Mouse (Mus musculus) ovary, adult 18-20 months (tissue): ENCODE results near the gene Crnkl1.
"Not testable (repeated sequence)": the region's sequence is repeated elsewhere in the genome, so short reads cannot be mapped to it uniquely, and the experiment has no call there.

ENCODE experiments used
- DNase-seq: peaks from one replicate; pipeline ENCODE4 v3.0.0; 2022; ENCODE audit warnings: low spot score, mixed read lengths

Crnkl1 gene

DNA sequence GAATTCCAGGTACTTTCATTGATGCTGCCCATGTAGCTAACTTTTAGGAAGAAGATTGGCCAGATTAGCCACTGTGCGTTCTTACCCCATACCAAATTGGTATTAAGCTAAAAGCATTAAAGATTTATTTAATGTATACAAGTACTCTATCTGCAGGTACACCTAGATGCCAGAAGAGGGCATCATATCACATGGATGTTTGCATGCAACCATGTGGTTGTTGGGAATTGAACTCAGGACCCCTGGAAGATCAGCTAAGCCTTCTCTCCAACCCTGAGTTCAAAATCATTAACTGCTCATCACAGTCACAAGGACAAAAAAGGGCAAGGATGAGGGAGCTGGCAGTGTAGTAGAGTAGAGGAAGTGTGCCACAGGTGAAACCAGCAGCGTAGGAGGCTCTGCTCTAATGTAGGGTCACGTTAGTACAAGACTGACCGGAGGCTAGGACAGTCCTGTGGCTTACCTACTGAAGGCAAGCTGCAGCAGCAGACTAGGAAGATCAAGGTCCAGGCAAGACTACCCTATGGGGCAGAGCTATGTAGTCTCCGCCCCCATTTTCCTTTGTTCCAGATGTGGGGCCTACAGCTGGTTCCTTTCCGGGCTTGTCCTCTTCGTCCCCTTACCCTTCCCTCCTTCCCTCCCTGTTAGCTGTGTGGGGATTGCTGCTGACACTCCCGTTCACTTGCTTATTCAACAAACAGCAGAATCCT, 13.7 kb downstream of the Crnkl1 start:
- DNase-seq: no peak

DNA sequence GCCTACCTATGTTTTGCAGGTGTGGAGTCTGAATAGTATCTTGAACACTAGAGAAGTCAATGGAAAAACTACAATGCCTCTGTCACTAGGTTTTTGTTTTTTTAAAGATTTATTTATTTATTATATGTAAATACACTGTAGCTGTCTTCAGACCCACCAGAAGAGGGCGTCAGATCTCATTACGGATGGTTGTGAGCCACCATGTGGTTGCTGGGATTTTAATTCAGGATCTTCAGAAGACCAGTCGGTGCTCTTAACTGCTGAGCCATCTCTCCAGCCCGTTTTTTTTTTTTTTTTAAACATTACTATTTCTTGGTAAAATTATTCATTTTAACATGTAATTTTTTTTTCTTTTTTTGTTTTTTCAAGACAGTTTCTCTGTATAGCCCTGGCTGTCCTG, 28.9 kb downstream of the Crnkl1 start:
- not testable (repeated sequence) for DNase-seq

DNA sequence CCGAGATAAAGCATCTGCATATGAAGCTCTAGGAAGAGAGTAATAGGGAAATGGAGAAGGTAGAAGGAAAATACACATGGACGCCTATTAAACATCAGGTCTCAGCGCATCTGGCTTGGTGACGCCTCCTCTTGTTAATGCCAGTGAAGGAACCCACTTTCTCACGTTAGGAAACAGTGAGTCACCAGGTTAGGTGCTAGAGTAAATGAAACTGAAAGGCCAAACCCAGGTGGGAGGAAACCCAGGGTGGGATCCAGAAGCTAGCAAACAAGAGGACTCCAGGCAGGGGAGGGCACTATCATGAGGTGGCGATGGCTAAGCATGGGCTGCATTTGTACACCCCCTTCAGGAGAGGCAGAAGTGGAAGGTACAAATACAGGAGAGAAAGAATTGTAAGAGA, 29.7 kb downstream of the Crnkl1 start:
- no peak for DNase-seq

DNA sequence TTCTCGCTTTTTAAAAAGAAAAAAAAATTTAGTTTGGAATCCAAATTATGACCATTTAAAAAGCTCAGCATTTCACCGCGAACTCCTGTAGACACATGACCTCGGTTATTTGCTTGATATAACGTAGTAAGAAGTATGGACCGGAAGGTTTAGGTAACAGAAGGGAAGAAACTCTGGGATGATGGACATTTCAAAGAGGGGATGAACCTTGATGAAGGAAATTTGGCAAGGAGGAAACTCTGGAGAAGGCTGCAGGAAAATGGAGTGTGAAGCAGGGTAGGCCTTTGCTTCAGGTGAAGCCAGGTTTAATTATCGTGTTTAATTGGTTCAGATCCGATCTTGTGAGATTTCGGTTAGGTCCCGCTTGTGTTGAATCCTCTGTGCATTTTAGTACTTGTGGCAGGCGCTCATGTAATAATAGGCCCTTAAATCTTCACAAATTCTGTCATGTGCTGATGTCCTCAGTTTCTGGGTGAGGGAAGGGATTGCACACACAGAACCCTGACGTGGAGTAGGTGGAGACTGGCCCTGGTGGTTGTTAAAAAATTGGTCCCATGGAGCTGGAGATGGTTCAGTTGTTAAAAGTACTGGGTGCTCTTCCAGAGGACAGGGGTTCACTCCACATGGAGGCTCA, 30.7 kb downstream of the Crnkl1 start:
- no peak for DNase-seq

DNA sequence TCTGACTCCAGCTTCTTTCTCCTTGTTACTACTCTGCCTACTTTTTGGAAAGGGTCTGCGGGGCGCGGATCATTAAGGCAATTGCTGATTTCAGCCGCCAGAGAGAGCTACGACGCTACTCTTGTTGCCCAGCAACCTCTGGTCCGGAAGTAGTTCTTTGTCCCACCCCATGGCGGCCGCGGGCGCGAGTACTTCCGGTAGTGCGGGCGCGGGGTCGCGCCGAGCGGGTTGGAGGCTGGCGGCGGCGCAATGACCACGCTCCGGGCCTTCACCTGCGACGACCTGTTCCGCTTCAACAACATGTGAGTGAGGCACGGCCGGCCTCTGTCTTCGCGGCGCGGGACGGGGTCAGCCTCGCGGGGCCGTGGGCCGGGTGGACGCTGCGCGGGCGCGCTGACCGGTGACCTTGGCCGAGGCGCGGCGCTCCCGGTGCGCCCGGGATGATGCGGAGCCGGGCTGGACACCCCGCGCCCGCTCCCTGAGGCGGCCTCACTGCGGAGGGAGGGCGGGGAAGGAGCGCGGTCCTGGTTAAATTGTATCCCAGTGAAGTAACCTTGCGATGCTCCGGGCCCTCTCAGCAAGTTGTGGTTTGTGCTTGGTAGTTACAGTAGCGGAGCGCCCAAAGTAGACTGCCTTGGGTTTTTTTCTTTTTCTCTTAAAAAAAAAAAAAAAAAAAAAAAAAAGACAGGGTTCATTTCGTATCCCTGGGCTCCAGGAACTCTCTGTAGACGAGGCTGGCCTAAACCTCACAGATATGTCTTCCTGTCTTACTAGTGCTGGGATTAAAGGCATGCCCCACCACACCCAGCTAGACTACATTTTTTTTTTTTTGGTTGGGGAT, 31.5 kb downstream of the Crnkl1 start:
- DNase-seq: peak; percentile 81

DNA sequence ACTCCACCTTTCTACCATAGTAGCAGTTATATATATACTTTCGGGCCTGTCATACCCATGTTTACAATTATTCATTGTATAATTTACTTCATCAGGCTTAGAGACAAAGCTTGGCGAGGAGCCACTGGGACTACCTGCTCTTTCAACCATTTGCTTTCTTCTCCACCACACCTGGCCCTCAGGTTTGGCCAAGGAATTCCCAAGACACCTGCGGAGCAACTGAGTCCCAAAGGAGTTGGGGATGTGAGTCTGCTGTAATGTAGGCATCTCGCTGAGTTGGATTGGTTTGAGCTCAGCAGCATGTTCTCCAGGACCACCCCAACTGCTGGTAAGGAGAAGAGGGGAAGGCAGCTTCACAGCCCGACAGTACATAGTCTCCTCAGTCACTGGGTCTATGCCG, 33.0 kb downstream of the Crnkl1 start, which contains the start of gene Naa20:
Naa20 (plus strand) TSS at position 239 of the 400 bp plus-strand sequence.
- no peak for DNase-seq

DNA sequence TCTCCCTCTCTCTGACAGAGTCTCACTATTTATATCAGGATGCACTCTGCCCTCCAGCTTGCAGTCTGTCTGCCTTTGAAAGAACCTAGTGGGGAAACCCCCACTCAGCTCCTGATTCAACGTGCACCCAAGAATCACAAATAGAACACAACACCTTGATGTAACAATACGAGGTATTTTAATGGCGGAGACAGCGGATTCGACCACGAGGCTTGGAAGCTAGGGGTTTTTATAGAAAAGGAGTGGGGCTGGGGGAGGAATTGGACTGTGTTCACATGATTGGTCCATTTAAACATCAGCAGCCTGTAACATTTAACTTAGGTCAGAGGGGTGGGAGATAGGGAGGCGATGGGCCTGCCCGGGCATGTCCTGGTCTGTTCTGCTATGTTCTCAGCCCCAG, 34.5 kb downstream of the Crnkl1 start:
- DNase-seq: not testable (repeated sequence)

DNA sequence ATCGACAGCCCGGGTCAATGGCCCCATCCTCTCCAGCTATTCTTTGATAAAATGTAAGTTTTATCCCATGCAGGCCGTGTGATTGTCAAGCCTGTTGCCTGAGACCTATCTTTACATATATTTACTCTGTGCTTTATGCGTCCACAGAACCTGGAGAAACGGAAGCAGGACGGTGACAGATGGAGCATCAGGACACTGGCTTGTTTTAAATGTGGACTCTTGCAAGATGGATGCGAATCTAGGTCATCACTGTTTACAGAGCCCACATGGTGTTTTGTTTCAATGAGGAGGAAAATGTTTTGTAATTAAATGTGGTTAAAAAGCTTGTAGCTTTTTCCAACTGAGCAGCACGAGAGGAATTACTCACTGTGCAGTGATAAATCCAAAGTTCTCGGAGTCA, 36.7 kb downstream of the Crnkl1 start:
- no peak for DNase-seq

DNA sequence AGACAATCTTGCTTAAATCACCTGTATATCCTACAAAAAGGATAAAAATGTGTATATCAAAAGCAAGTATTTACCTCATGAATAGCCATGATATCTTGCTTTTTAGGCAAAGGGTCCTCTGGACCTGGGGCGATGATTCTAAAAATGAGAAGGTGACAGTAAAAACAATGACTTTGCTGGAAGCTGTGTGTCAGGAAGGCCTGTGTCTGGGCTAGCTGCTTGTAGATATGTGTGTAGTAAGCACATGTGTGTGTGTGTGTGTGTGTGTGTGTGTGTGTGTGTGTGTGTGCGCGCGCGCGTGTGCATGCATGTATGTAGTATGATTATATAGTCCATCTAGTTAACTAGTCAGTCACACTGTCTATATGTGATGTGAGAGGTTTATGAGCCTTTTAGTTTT, 41.1 kb downstream of the Crnkl1 start:
- DNase-seq: no peak

DNA sequence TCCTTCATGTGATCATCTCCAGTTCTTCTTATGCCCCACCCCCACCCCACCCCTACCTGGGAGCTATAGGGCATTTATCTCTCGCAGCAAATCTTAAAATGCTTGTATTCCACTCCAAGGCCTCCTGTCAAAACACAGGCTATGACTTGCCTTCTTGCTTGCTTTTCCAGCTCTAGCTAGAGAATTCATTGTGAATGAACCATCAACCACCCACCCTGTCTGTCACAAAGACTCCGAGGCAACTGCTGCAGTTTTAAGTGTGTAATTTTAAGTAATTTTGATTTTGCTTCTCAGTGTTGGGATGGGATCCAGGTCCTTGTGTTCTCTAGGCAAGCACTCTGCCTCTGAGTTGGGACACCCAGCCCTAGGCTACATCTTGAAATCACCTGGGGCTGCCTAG, 44.2 kb downstream of the Crnkl1 start:
- no peak for DNase-seq

DNA sequence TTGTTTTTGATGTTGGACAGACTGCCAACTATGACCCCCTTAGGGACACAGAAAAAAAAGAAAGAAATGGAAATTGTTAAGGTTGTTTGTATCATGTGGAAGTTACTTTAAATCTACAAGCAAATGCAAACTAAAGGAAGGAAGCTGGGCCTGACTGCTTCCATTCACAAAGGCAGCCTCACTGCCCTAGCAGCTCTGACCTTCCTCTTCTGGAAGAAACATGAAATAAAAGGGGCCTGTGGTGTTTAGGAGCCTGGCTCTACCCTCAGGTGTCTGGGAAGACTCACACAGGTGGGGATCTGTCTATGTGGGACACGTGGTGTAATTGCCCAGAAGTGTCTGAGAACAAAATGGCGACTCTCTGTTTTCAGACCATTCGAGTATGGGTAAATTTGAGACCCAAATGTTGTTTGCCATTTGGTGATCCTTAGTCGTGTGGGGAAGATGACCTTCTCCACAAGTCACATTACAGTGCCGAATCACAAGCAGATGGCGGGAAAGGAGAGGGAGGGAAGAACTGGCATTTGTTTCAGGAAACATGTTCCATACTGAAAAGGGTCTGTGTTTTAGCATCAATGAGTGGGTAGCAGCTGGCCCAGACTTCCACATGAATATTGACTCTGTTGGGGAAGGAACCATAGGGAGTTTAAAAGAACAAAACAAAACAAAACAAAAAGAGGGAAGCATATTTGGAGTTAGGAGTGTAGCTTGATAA, 45.9 kb downstream of the Crnkl1 start:
- DNase-seq: no peak

DNA sequence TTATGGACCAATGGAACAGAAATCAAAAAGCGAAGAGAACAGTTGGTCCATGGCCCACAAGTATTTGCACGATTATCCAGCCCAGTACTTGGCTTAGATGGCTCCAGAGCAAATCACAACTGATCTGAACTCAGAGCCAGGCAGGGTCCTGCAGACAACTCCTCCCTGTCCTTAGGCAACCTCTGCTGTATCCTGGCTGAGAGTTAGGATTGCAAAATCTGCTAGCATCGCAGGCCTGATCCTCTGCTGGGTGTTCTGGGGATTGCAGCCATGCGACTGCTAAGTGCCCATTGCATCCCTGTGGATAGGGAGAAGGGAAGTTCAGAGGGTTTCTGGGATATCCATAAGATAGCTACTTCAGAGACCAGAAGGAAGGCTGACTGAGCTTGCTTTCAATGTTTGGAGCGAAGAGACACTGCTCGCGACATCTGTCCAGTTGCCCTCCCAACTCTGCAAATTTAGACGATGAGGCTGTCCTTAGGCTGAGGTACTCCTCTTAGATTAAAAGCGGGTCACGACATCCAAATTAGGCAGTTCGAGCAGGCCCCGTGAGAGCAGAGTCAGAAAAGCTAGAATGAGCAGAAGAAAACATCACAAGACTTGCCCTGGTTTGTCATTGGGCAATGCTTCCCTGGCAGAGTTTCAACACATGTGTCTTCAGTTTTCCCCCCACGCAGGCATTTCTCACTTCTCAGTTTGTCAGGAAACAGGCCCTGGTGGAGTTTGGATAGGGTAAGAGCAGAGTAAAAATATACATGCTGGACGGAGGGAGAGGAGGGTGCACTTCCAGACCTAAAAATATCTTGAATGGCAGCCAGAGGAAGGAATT, 46.7 kb downstream of the Crnkl1 start:
- peak; percentile 56 for DNase-seq

DNA sequence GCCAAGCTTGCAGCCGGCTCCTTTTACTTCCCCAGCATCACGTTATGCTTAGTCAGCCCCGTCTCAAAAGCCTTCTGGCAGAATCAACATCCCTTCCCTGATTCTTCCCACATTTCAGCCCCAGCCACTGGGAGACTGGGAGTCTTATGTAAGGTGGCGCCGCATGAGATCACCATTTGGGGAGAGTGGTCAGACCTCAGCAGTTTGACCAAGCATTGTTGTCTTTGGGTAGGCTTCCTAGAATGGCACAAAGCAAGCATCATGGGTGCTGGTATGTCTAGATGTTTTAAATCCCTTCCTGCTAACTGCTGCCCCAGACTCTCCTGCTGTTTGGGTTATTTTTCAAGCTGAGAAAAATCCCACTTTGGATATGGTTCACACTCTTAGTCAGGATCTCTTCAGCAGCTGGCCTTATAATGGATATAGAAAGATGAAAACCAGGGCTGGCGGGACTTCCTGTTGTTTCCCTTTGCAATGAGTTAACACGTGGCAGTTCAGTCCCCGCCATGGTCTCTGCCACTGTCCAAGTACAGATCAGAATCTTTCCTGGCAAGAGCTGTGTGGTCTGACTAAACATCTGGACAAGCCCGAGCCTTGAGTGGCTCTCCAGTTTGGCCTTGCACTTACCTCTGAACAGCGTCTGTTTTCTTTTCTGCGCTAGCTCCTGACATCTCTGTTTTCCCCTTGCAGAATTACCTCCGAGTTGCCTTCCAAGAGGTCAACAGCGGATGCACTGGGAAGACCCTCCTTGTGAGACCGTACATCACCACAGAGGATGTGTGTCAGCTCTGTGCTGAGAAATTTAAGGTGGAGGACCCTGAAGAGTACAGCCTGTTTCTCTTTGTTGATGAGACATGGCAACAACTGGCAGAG, 49.7 kb downstream of the Crnkl1 start:
- DNase-seq: no peak

DNA sequence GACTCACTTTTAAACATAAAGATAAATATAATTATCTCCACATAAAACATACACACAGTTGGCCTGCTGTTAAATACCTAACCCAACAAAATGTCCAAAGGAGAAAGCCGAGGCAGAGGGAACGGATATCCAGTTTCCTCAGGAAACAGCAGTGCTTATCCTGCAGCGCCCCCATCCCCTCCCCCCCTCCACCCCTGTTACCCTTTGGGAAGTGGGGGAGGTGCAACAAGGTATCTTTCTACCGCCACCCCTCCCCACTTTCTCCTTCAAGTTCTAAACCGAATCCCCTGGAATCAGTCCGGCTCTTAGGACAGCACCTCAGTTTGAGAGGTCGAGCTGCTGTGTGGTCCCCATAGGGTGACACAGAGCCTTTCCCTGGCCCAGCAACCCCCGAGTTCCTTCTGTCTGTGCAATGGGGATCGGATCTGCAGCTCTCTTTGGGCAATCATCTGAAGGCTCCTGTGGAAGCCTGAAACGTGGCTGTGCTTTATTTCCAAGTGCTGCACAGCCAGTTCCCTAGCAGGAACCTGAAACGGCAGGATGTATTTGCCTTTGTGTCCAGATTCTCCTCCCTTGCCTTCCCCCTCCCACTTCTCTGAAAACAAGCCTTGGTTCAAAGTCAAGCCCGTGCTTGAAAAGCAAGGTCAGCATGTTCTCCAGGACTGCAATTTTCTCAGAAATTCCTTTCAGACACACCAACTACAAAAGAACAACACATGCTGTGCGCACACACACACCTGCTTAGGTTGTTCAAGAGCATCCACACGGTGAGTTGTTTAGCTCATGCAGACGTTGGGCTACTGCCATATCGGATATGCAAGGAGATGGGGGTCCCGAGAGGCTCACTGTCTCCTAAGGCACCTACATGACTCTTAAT, 50.5 kb downstream of the Crnkl1 start:
- no peak for DNase-seq

DNA sequence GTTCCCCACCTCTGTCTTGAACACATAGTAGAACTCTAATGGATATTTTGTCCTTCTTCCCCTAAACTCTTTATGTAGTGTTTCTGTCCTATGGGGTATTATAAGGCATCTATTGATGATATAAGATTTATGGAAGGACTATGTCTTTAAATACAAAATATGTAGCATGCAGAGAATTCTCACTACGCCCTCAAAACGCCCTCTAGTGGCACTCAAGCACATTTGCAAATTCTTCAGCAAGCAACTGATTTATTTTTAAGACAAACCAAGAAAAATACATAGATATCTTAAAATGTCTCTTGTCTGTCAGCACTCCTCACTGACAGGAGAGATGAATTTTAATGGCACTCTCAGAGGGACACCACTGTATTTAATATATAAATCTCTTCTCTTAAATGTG, 52.4 kb downstream of the Crnkl1 start:
- DNase-seq: no peak

DNA sequence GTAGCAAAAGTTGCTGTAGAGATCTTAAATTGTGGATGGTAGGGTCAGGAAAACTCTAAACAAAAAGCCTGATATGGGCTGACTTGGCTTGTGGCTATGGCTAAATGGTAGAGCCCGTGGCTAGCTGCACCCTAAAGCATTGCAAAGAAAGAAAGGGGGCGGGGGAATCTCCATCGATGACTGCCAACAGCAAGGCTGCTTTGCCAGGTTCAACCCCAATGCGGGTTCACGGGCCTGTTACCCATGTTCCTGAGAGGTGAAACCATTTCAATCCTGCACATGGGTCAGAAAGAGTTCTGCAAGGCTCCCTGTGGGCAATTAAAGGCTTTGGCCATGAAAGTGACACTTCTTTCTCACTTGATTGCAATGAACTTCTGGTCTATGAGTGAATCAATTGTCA, 52.9 kb downstream of the Crnkl1 start:
- DNase-seq: no peak

DNA sequence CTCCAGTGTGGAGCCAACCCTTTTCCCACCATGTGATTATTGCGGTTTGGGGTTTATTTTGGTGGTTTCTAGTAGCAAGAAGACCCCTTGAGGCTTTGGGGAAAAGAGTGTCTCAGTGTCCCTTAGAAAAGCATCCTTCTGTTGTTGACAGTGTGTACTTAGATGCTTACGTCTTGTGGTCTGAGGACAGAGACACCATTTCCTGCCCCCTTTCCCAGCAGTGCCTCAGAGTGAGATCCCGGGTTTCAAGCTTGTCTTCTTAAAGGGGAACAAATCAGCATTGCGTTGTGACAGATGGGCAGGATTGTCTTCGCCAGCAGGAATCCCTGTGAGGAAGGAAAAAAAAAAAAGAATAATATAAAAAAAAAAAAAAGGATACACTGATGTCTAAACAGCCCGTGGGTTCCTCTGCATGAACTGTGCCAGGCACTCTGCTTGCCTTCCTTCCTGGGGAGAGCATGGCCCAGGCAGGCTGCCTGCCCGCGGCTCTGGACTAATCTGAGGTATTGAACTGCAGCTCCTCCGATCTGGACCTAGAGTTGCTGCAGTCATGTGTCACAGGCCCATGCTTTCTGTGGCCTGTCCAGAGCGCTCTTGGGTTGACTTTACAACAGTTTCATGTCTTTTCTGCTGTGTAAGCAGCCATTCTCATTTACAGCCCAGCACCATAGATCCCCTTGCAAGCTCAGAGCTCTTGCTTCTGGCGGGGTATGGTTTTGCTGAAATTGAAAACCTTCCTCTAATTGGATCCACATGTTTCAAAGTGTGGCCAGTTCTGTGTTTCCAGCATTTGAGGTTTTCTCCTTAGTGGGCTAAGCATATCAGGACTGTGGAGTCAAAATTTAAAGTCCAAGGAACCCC, 53.7 kb downstream of the Crnkl1 start:
- no peak for DNase-seq

DNA sequence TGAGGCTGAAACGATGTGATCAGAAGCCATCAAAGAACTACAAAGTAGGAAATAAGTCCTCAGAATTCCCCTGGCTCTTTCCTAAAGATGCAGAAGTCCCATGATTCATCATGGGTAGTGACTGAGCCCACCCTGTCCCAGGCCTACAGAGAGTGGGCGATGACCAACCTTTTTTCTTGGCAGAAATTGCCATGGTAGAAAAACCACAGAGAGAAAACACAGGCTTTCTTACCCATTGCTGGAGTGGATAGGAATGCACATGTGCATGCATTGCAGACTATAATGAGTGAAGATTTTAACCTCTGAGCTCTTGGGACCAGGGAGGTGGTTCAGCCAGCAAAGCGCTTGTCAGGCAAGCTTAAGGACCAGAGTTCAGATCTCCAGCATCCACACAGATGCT, 57.6 kb downstream of the Crnkl1 start:
- DNase-seq: no peak
